Mouse (Mus musculus) activated CD4-positive, CD25-positive, alpha-beta regulatory T cell, adult 4 months (primary cell): ENCODE measurements around the gene Chaf1b. TPM values are rescaled to one million over a fixed set of nuclear protein-coding genes. Genes with fewer than 3 reads are reported as not detected.

Experiments
- polyA plus RNA-seq, 2 experiments: library from polyadenylated mRNA; unstranded; fragments of 100-300 nt; shearing (Covaris generic); gene quantifications; one replicate each; pipeline ENCODE4 v1.2.1; 2017

Chaf1b gene
- polyA plus RNA-seq, 2 experiments from 2014 or later = 28.1 to 36.2 TPM

Other genes with a start within 250 kb of the Chaf1b start
- not detected for gene Cbr3, start 200.7 kb upstream of the Chaf1b start, polyA plus RNA-seq
- gene Dop1b, start 172.0 kb upstream of the Chaf1b start, polyA plus RNA-seq = 10 to 100 TPM; 24.5 to 25.5 TPM
- gene Morc3, start 51.8 kb upstream of the Chaf1b start, polyA plus RNA-seq = 10 to 100 TPM; 71.8 to 98.2 TPM
- gene Cldn14, start 124.9 kb downstream of the Chaf1b start, polyA plus RNA-seq = not detected
- gene Sim2, start 201.0 kb downstream of the Chaf1b start, polyA plus RNA-seq = not detected